Mouse (Mus musculus): ENCODE results near the gene Cd300lf. TPM values are rescaled to one million over a fixed set of nuclear protein-coding genes. Genes with fewer than 3 reads are reported as not detected.

Gene Cd300lf
- total RNA-seq, 2 experiments from 2014 or later, result 0.16 to 0.41 TPM

DNA sequence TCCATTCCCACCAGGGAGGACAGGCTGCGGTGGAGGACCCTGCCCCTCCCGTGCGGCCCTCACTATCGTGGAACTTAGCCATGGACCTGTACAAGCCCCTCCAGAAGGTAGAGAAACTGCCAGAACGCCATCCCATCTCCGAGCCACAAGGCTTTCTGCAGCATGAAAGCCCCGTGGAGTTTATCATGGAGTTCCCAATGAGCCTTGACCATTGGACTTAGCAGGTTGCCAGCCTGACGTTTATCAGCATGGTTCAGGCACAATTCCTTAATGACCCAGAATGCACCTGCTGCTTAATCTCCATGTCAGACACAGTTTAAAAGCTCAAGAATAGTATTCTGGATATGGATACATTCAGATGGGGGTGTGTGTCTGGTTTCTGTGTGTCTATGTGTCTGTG lies 48.7 kb downstream of the Cd300lf start:
- intact Hi-C loops (cut with DNase I), result no loop called here
- DNase-seq (ENCODE audit: low spot score in 2 of 2), result no peak

DNA sequence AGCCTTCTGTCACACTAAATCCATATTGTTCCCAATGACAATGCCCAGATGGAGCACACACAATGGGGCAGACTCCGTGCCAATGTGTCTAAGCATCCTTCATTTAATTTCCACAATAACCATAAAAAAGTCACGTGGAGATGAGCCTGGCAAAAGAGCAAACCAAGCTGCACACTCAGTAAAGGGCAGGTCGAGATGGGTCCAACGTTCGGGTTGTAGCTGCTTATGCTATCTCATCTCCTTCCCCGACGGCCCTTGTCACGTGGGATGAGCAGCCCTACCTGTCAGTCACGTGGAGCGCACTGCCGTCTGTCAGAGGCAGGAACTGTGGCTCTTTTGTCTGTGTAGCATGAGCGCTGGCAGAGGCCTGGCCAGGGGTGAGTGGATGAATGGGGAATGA lies 49.2 kb downstream of the Cd300lf start:
- DNase-seq (ENCODE audit: low spot score in 2 of 2), result no peak
- intact Hi-C loops (cut with DNase I), result loop anchor here (5.0 kb wide), 1 partner anchor 188 kb away; no protein-coding TSS in a partner anchor

DNA sequence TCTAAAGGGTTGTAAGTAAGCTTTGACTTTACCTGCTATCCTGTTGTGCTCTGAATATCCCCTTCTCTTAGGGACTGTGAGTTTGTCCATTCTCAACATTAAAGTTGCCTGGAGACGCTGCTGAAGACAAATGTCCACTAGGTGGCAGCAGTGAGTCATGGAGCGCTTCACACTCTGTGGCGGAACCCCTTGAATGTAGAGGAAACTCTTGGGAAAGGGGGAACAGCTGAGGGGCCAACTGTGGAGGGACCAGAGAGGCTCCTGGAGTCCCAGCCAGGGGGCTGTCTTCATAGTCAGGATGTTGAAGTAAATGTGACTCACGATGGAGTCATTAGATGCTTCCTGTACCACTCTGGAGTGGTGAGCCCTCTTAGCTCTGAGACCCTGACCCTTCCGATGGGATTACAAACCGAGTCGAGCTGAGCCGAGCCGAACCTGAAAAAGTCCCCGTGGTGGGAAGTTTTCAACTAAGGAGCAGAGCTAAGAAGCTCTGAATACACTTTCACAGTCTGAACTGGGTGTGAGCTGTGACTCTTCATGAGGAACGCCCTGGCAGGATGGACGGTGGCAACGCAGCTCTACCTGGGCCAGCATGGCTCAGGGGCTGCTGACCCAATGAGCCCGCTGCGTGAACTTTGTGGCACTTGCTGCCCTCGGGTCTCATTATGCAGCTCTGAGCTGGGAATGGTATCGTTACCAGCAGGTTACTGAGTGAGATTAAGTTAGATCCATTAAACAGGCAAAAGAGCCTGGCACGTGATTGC lies 50.2 kb downstream of the Cd300lf start:
- intact Hi-C loops (cut with DNase I), result loop anchor here (1.0 to 5.0 kb wide), 2 partner anchors 70 to 189 kb away; no protein-coding TSS in a partner anchor
- peak; percentile 77 to 79 for DNase-seq (ENCODE audit: low spot score in 2 of 2)

DNA sequence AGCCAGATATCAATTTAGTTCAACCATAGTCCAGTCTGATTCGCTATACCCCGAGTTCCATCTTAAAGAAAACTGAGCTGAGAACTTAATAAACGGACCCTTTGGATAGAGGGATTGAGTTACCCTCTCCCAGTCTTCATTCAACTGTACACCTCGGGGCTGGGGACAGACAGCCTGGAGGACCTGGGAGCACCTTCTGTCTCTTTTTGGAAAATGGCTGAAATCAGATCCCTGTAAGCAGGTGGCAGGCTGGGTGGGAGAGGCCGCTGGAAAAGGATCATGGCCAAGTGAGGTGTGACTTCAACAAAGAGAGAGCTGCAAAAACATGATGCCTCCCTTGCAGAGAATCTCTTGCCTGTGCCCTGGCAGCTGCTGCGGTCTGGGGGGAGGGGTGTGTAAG lies 51.6 kb downstream of the Cd300lf start:
- intact Hi-C loops (cut with DNase I), result loop anchor here (5.0 kb wide), 1 partner anchor 190 kb away; no protein-coding TSS in a partner anchor
- DNase-seq (ENCODE audit: low spot score in 2 of 2), result no peak

DNA sequence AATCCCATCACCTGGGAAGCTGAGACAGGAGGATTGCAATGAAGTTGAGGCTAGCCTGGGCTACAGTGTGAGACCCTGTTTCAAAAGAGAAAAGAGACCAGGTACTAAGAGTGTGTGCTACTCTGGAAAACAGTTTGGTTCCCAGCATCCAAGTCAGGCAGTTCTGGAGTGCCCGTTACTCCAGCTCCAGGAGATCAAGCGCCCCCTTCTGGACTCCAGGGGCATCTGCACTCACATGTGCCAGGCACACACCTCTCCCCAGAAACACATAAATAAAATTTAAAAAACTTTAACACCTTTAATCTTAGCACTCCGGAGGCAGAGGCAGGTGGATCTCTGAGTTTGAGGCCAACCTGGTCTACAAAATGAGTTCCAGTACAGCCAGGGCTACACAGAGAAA lies 52.4 kb downstream of the Cd300lf start:
- no peak for DNase-seq (ENCODE audit: low spot score in 2 of 2)
- intact Hi-C loops (cut with DNase I), result loop anchor here (2.0 to 5.0 kb wide), 2 partner anchors 101 to 191 kb away; no protein-coding TSS in a partner anchor

DNA sequence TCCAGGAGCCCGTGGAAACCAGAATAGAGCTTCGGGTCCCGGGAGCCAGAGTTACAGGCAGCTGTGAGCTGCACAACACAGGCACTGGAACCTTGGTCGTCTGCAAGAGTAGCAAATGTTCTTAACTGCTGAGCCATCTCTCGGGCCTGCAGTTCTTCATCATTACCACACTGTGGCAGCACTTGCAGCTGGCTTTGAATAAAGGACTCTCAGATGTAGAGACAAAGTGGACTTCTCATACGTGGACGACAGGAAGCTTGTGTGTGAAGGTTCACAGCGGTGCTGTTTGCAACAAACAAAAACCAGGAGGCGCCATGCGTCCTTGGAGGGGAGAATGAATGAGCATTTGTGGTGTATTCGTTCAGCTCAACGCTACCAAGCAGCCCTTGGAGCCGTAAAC lies 52.9 kb downstream of the Cd300lf start:
- intact Hi-C loops (cut with DNase I), result loop anchor here (2.0 to 5.0 kb wide), 2 partner anchors 102 to 191 kb away; no protein-coding TSS in a partner anchor
- peak; percentile 64 to 68 for DNase-seq (ENCODE audit: low spot score in 2 of 2)

DNA sequence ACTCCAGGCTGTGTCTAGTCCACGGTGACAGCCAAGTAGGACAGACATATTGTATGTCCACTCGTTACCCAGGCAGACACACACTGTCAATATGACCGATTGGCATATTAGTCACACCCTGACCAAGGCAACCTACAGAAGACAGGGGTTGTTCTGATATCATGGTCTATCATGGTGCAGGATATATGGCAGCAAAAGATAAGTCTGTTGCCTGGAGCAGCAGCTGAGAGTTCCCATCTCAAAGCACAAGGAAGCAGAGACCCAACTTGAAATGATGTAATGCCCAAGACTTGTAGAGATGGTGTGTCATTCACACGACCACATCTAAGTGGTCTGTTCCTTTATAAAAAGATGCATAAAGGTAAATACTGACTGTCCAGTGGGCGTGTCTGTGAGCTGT lies 55.1 kb downstream of the Cd300lf start:
- no peak for DNase-seq (ENCODE audit: low spot score in 2 of 2)
- intact Hi-C loops (cut with DNase I), result no loop called here

DNA sequence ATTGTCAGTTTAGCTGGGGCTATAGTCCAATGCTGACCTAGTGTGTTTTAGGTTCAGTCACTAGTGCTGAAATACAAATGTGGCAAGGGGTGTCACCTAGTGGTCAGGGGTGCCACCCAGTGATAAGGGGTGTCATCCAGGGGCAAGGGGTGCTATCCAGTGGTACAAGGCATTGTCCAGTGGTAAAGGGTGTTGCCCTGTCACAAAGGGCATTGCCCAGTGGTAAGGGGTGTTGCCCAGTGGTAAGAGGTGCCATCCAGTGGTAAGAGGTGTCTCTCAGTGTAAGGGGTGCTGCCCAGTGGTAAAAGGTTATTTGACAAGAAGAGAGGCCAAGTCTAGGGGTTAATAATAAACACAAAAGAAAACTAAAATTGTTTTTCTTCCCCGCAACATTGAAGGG lies 56.4 kb downstream of the Cd300lf start:
- intact Hi-C loops (cut with DNase I), result no loop called here
- DNase-seq (ENCODE audit: low spot score in 2 of 2), result no peak

DNA sequence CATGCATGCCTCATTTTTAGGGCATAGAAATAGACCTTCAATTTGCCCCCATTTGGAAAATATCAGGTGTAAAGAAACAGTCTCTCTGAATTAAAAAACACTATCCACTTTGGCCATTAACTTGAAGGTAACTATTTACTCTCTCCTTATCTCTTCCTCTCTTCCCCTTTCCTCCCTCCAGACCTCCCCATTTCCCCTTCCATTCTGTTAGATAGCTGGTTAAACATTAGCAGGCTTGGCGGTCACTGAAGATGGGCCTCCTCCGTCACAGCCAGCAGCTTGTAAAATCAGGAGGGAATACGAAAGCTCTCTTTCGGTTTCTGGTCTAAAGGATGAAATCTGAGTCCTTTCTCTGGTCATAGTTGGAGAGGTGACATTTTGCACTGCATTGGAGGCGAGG lies 57.9 kb downstream of the Cd300lf start:
- intact Hi-C loops (cut with DNase I), result no loop called here
- no peak for DNase-seq (ENCODE audit: low spot score in 2 of 2)

DNA sequence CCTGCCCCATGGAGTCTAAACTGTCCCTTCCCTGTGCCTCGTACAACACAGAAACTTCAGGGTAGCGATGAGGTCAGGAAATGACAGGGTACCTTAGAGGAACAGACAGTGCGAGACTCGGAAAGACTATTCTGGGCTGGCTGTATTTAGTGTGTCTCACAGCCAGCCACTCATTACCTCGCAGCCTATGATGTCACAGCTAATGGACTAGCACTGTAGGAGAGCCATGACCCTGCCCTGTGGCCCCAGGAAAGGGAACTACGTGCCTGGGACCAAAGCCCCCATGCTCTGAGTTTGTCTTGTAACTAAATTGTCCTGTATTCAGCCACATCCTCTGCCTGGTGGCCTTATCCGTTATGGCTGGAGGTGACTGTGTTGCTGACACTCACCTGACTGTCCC lies 58.4 kb downstream of the Cd300lf start:
- intact Hi-C loops (cut with DNase I), result no loop called here
- DNase-seq (ENCODE audit: low spot score in 2 of 2), result no peak

DNA sequence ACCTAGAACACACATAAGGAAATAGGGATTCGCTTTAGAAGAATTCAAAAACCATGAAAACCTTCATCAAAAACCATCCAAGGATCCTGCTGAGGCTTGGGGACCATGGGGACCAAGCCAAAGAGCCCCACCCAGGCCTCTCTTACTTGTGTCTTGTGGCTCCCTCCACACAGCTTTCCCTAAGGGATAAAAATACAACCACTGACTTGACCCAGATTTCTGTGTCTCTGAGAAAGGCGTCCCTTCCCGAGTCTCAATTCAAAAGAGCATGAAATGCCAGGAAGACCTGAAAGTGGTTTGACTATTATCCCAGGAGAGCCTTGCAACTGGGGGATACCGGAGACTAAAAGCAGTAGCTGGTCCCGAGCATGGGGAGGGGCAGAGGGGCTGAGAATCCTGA lies 60.8 kb downstream of the Cd300lf start:
- peak in 1 of 2 experiments; percentile 55 for DNase-seq (ENCODE audit: low spot score in 2 of 2)
- intact Hi-C loops (cut with DNase I), result no loop called here

DNA sequence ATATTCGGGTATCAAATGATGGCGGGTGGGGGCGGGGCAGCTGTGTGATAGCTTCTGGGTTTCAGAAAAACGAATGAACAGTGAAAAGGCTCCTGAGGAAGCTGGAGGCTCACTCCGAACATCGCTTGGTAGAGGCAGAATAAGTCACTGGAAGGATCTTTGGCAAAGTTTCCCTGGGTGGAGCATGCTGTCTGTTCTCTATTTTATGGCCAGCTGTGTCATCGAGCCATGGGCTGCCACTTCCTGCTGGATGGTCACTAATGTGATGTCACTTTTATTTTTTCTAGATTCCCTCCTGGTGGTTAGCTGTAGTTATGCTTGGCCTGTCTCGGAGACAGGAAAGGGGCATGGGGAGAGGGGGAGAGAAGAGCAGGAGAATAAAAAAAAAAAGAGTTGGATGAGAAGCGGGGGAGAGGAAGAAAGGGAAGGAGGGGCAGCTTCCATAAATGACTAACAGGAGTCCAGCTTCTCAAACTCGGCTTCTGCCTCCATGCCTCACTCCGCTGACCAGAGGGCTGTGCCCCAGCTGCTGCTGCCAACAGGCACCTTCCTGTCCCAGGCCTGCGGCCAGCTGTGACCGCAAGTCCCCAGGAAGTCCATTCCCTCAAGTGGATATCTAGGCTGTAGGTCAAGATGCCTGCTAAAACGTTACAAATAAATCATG lies 62.0 kb downstream of the Cd300lf start:
- intact Hi-C loops (cut with DNase I), result no loop called here
- DNase-seq (ENCODE audit: low spot score in 2 of 2), result peak in 1 of 2 experiments; percentile 8

DNA sequence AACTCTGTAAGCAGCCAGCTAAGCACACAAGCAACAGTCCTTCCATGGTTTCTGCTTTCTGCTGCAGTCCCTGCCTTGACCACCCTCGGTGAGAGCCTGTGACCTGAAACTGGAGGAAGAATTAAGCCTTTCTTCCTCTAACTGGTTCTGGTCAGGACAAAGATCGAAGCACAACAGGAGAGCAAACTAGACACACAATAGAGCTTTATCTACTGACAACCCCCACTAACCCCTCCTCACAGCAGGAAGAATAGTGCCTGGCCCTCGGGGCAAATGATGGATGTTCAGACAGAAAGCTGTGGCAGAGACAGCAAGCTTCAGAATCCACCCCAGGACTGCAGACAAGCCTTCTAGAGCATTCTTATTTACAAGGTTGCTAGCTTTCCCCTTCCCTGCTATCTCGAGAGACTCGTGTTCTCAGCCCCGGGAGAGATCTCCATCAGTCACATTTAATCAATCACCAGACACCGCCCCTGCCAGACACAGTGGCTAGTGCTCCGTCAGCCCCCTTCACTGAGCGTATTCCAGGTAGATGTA lies 62.7 kb downstream of the Cd300lf start:
- intact Hi-C loops (cut with DNase I), result no loop called here
- no peak for DNase-seq (ENCODE audit: low spot score in 2 of 2)

DNA sequence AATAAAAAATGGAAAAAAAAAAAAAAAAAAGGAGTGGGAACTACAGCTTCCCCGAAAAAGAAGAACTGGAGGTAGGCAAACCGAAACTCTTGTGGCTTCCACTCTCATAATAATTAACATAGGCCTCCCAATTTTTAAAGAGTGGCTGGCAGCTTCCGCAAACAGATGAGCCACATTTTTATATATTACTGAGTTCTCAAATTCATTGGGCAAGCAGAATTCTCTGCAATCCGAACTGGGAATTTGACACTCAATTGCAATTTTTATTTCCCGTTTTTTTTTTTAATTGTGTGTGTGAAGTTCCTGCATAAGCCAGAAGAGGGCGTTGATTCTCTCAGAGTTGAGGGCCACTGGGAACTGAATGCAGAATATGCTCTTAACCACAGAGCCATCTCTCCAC lies 67.0 kb downstream of the Cd300lf start:
- intact Hi-C loops (cut with DNase I), result no loop called here
- no peak for DNase-seq (ENCODE audit: low spot score in 2 of 2)

Other genes with a start within 250 kb of the Cd300lf start
- gene Cd300a, start 244.0 kb downstream of the Cd300lf start, total RNA-seq (2021), result under 1 TPM; 0.37 to 0.55 TPM
- gene Cd300lb, start 199.6 kb downstream of the Cd300lf start, total RNA-seq (2021), result not detected
- not detected for gene Cd300c, start 164.8 kb downstream of the Cd300lf start, total RNA-seq (2021)
- gene Cd300ld, start 144.1 kb downstream of the Cd300lf start, total RNA-seq (2021), result not detected
- gene Cd300c2, start 132.1 kb downstream of the Cd300lf start, total RNA-seq (2021), result 1 to 10 TPM; 2.8 to 3.0 TPM
- not detected for gene Cd300ld2, start 117.8 kb downstream of the Cd300lf start, total RNA-seq (2021)
- under 1 TPM in 1 of 2 experiments, not detected in 1; 0.55 TPM for gene Cd300ld4, start 107.0 kb downstream of the Cd300lf start, total RNA-seq (2021)
- gene Cd300ld5, start 96.2 kb downstream of the Cd300lf start, total RNA-seq (2021), result under 1 TPM; 0.55 to 0.60 TPM
- under 1 TPM in 1 of 2 experiments, not detected in 1; 0.60 TPM for gene Cd300ld3, start 85.6 kb downstream of the Cd300lf start, total RNA-seq (2021)
- not detected for gene Cd300e, start 71.8 kb downstream of the Cd300lf start, total RNA-seq (2021)
- under 1 TPM; 0.76 to 0.99 TPM for gene Rab37, start 42.6 kb downstream of the Cd300lf start, total RNA-seq (2021)
- gene Slc9a3r1, start 29.3 kb upstream of the Cd300lf start, total RNA-seq (2021), result 10 to 100 TPM; 79.2 to 86.5 TPM
- 10 to 100 TPM; 15.8 to 18.2 TPM for gene Tmem104, start 53.5 kb upstream of the Cd300lf start, total RNA-seq (2021)
- 10 to 100 TPM; 20.1 to 22.3 TPM for gene Nat9, start 53.9 kb upstream of the Cd300lf start, total RNA-seq (2021)
- gene Grin2c, start 133.3 kb upstream of the Cd300lf start, total RNA-seq (2021), result 10 to 100 TPM; 41.0 to 42.0 TPM
- gene Fdxr, start 143.1 kb upstream of the Cd300lf start, total RNA-seq (2021), result 10 to 100 TPM; 14.5 to 17.4 TPM
- 10 to 100 TPM in 1 of 2 experiments, 1 to 10 TPM in 1; 9.5 to 10.8 TPM for gene Fads6, start 163.7 kb upstream of the Cd300lf start, total RNA-seq (2021)
- under 1 TPM; 0.62 to 0.96 TPM for gene Otop2, start 173.2 kb upstream of the Cd300lf start, total RNA-seq (2021)
- under 1 TPM; 0.18 to 0.28 TPM for gene Ush1g, start 188.0 kb upstream of the Cd300lf start, total RNA-seq (2021)
- under 1 TPM in 1 of 2 experiments, not detected in 1; 0.14 TPM for gene Otop3, start 200.7 kb upstream of the Cd300lf start, total RNA-seq (2021)
- 100 to 1,000 TPM; 108 to 111 TPM for gene Hid1, start 233.8 kb upstream of the Cd300lf start, total RNA-seq (2021)
- gene Cdr2l, start 247.9 kb upstream of the Cd300lf start, total RNA-seq (2021), result 10 to 100 TPM; 19.8 to 20.9 TPM

Data from left cerebral cortex, postnatal 25 days (tissue).